Mouse (Mus musculus) intestine, embryonic 16.5 days (tissue): Measurements from ENCODE around the gene Sema4a. TPM values are rescaled to one million over a fixed set of nuclear protein-coding genes. Genes with fewer than 3 reads are reported as not detected.
A peak's percentile ranks its signal among the peaks of the same experiment; 100 is the strongest.

Experiments
- ATAC-seq: fragments of 200-750 bp; cut with Nextera tagmentation; 2 replicates; pipeline ENCODE4 v1.8.0; 2017; ENCODE audit warnings: moderate TSS enrichment, moderate library complexity
- H3K27ac ChIP-seq: fragments of 300-500 bp; sonication (generic); 2 replicates; pipeline ENCODE4 v1.5.1; 2014; ENCODE audit warnings: mild to moderate bottlenecking, low read length
- H3K27me3 ChIP-seq: fragments of 300-500 bp; sonication (generic); replicated peaks from 2 replicates; pipeline ENCODE4 v1.6.1; 2014; ENCODE audit warnings: low read length, control low read depth, mixed read lengths; ENCODE audit not compliant: control insufficient read depth, insufficient read depth
- H3K36me3 ChIP-seq: fragments of 300-500 bp; sonication (generic); 2 replicates; pipeline ENCODE4 v1.6.1; 2014; ENCODE audit warnings: low read length, control low read depth; ENCODE audit not compliant: control insufficient read depth, insufficient read depth
- H3K4me1 ChIP-seq: fragments of 300-500 bp; sonication (generic); 2 replicates; pipeline ENCODE4 v1.6.1; 2014; ENCODE audit warnings: low read length, control low read depth, mixed read lengths; ENCODE audit not compliant: control insufficient read depth, insufficient read depth
- H3K4me2 ChIP-seq: fragments of 300-500 bp; sonication (generic); 2 replicates; pipeline ENCODE4 v1.6.1; 2014; ENCODE audit warnings: low read depth, low read length, control low read depth
- H3K4me3 ChIP-seq: fragments of 300-500 bp; sonication (generic); 2 replicates; pipeline ENCODE4 v1.5.1; 2014; ENCODE audit warnings: mild to moderate bottlenecking, low read length
- H3K9ac ChIP-seq: fragments of 300-500 bp; sonication (generic); 2 replicates; pipeline ENCODE4 v1.6.1; 2014; ENCODE audit warnings: low read depth, low read length
- H3K9me3 ChIP-seq: fragments of 300-500 bp; sonication (generic); 2 replicates; pipeline ENCODE4 v1.6.1; 2016; ENCODE audit warnings: low read length, control low read depth; ENCODE audit not compliant: control insufficient read depth
- WGBS: fragments of 180-500 bp; shearing (Covaris S2); extraction: QIAGEN DNeasy Blood & Tissue Kit; methylation state at CpG from one replicate; pipeline ENCODE4 v1.1.7; 2014; 5-methylcytosine and 5-hydroxymethylcytosine counted together
- polyA plus RNA-seq: library from polyadenylated mRNA; unstranded; fragments of >200 nt; fragmentation: Nextera tagmentation; extraction: Ambion mirVana; gene quantifications from 2 replicates; pipeline ENCODE4 v1.2.1, GENCODE M21; 2015

Sema4a gene
- polyA plus RNA-seq, 1 experiment from 2014 or later, result 60.9 TPM

DNA sequence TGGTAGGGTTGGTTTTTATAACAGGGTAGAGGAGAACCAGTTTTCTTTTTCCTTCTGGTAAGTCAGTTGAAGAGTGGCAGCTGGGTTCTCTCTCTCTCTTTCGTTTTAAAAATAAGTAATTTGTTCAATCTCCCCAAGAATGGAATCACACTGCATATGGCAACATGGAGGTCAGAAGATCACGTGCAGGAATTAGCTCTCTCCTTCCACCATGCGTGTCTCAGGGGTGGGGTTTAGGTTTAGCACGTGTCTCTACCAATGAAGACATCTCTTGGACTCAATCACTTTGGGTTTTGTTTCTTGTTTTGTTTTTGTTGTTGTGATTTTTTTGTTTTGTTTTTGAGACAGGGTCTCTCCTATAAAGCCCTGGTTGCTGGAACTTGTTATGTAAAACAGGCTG is 18.8 kb upstream of the Sema4a start:
- Histone ChIP-seq H3K9me3 (no peaks in the 10 kb centered on the region), H3K27me3 (peaks cover 7% of the 10 kb centered on the region; the same call in 1 of the 2 replicates), H3K36me3 (peaks cover 9% of the 10 kb centered on the region; the same call in 1 of the 2 replicates), H3K4me3 (no peak overlapping the region), H3K4me1 (no peaks in the 10 kb centered on the region), H3K27ac (no peak overlapping the region), H3K9ac (no peak overlapping the region), H3K4me2 (no peak overlapping the region)
- ATAC-seq, result no peak
- WGBS, result 85% methylated on average over 4 of the region's 4 CpGs

DNA sequence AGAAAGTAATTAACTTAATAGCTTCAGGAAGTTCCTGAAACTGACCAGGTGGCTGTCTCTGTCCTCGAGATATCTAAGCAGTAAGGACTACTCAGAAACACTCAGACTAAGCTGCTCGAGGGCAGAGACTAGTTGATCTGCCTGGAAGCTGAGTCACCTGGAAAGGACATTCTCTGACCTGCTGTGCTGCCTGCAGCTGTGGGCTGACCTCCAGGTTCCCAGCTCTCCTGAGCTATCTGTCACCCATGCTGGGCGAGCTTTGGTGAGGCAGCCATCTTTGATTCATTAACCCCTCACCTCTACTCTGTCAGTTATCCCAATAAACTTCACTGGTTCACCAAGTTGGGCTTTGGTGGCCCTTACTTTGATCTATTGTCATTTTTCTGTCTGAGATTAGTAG is 18.2 kb upstream of the Sema4a start:
- H3K4me3 ChIP-seq, result no peak overlapping the region
- no peaks in the 10 kb centered on the region for H3K4me1 ChIP-seq
- WGBS, result 48% methylated on average over 3 of the region's 3 CpGs
- no peak overlapping the region for H3K4me2 ChIP-seq
- no peak for ATAC-seq
- no peaks in the 10 kb centered on the region for H3K9me3 ChIP-seq
- no peak overlapping the region for H3K9ac ChIP-seq
- 0 out of 2 replicates have a peak, but pooled peaks cover 9% of the 10 kb centered on the region for H3K36me3 ChIP-seq
- no peak overlapping the region for H3K27ac ChIP-seq
- peaks cover 3% of the 10 kb centered on the region; the same call in 1 of the 2 replicates for H3K27me3 ChIP-seq

DNA sequence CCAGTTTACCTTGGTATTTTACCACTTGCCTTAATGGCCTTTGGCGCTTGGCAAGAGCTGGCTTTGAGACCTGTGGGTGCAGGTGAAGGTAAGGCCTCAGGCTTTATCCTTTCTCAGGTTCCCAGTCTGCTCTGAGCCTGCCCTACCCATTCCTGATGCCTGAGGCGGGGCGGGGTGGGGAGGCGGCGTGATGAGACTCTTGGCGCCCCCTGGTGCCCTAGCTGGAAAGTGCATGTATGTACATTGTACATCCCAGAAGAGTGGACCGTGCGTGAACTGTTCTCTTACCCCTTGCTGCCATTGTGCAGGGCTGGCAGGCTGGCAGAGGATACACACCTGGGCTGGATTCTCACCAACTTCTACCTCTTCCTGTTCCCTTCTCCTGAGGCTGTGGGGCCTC is 16.8 kb upstream of the Sema4a start:
- no peak overlapping the region for H3K27ac ChIP-seq
- no peak overlapping the region for H3K4me2 ChIP-seq
- peak; percentile 83 for ATAC-seq
- no peaks in the 10 kb centered on the region for H3K27me3 ChIP-seq
- 1% methylated on average over 8 of the region's 8 CpGs for WGBS
- H3K4me1 ChIP-seq, result no peaks in the 10 kb centered on the region
- no peak overlapping the region for H3K4me3 ChIP-seq
- H3K9me3 ChIP-seq, result no peaks in the 10 kb centered on the region
- H3K36me3 ChIP-seq, result no peaks in the 10 kb centered on the region
- no peak overlapping the region for H3K9ac ChIP-seq

DNA sequence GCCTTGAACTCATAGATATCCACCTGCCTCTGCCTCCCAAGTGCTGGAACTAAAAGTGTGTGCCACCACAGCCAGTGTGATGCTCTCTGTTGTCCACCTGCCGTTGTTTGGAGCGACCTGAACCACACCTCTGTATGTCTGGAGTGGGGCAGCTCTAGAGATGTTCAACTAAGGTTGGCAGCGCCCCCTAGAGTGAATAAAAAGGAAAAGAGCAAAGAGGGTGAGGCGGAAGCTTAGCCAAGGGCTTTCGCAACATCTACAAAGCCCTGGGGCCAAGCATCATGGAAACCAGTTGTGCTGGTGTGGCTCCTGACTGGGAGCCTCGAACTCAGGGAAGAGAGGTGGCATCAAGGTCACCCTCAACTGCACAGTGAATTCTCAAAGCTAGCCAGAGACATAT is 15.4 kb upstream of the Sema4a start:
- H3K36me3 ChIP-seq, result no peaks in the 10 kb centered on the region
- 69% methylated on average over 6 of the region's 6 CpGs for whole genome bisulfite sequencing
- H3K27ac ChIP-seq, result no peak overlapping the region
- no peaks in the 10 kb centered on the region for H3K27me3 ChIP-seq
- H3K4me1 ChIP-seq, result no peaks in the 10 kb centered on the region
- H3K4me2 ChIP-seq, result no peak overlapping the region
- no peak for ATAC-seq
- no peak overlapping the region for H3K4me3 ChIP-seq
- H3K9me3 ChIP-seq, result no peaks in the 10 kb centered on the region
- H3K9ac ChIP-seq, result no peak overlapping the region

DNA sequence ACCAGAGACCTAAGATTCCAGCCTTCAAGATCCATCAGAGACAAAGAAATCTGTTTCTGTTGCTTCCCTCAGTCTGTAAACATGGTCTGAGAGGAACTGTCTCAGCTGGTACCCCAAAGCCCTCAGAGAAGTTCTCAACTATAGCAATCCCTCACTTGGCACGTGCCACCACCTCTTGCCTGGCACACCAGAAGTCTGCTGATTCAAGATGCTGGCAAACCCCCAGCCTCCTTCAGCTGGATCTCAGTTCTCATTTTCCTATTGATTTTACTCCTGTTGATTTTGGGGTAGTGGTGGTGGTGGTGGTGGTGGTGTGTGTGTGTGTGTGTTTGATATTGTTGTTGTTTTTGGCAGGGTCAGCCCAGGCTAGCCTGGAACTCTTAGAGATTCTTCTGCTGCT is 12.6 kb upstream of the Sema4a start:
- H3K36me3 ChIP-seq, result no peaks in the 10 kb centered on the region
- H3K27me3 ChIP-seq, result no peaks in the 10 kb centered on the region
- no peak for ATAC-seq
- H3K4me3 ChIP-seq, result no peak overlapping the region
- no peak overlapping the region for H3K9ac ChIP-seq
- 90% methylated on average over 1 of the region's 1 CpGs for WGBS
- H3K4me2 ChIP-seq, result no peak overlapping the region
- H3K4me1 ChIP-seq, result peaks cover 7% of the 10 kb centered on the region; the same call in 1 of the 2 replicates
- no peak overlapping the region for H3K27ac ChIP-seq
- no peaks in the 10 kb centered on the region for H3K9me3 ChIP-seq

DNA sequence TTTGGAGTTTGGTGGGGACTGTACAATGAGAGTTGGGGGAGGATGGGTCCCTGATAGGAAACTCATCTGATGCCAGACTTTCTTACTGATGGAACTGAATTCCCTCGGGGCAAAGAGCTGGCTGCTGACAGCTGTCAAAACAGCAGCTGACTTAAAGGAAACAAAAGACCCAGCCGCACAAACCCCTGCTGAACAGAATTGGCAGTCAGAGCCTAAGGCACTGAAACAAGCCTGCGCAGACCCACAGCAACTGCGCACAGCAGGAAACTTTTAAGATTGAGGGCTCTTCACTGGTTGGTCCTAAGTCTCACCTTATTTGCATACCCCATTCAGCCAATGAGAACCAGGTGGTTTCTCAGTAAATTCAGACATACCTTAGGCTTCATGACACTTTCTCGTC is 12.0 kb upstream of the Sema4a start:
- no peak overlapping the region for H3K4me3 ChIP-seq
- peaks cover 7% of the 10 kb centered on the region; the same call in 1 of the 2 replicates for H3K4me1 ChIP-seq
- WGBS, result 49% methylated on average over 5 of the region's 5 CpGs
- H3K9ac ChIP-seq, result no peak overlapping the region
- H3K9me3 ChIP-seq, result no peaks in the 10 kb centered on the region
- no peaks in the 10 kb centered on the region for H3K36me3 ChIP-seq
- H3K27me3 ChIP-seq, result no peaks in the 10 kb centered on the region
- no peak for ATAC-seq
- H3K27ac ChIP-seq, result no peak overlapping the region
- no peak overlapping the region for H3K4me2 ChIP-seq

DNA sequence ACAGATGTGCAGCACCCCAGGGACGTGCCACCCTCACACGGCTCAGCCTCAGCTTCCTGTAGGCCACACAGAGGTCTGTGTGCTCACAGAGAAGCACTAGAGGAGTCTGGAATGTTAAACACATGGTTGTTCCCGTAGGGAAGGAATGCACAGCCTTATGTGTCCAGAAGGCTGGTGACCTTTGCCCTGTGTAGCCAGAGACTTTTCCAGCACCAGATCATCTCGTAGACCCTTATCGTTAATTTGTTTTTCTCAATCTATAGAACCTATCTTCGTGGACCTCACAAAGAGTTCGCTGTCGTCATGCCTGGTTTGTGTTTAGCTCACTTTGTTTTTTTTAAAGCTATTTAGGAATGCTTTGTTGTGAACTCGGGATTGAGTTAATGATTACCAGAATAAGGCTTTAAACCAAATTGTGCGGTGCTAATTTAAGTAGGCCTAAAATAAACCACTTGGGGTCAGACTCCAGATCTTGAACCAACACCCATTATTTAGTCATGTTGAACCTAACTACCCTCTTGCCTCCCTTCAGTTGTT is 10.0 kb upstream of the Sema4a start:
- peak; percentile 82 for ATAC-seq
- peaks cover 7% of the 10 kb centered on the region; the same call in 1 of the 2 replicates for H3K4me1 ChIP-seq
- 26% methylated on average over 10 of the region's 10 CpGs for WGBS
- H3K4me2 ChIP-seq, result no peak overlapping the region
- H3K9ac ChIP-seq, result 0 out of 2 replicates have a peak overlapping the region, but pooled peaks have one; percentile 21
- no peaks in the 10 kb centered on the region for H3K36me3 ChIP-seq
- H3K27me3 ChIP-seq, result no peaks in the 10 kb centered on the region
- H3K9me3 ChIP-seq, result no peaks in the 10 kb centered on the region
- peak overlapping the region; percentile 52; the same call in 1 of the 2 replicates for H3K27ac ChIP-seq
- H3K4me3 ChIP-seq, result no peak overlapping the region

DNA sequence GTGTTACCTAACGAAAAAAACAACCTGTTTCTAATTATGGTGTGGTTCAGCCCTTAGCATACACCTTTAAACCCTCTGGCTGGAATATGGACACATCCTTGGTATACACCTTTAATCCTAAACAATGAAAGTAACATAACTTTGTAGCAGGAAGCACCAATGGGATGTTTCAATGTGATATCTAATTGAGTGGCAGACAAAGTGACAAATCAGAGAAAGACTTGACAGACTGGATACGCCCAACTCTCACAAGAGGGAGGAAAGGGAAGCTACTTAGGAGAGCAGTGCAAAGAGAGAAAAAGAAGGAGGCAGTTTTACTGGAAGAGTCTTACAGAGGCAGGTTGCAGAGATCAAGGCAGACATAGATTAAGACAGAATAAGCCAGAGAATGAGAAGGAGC is 8.5 kb upstream of the Sema4a start:
- no peak for ATAC-seq
- no peak overlapping the region for H3K9ac ChIP-seq
- 86% methylated on average over 2 of the region's 2 CpGs for WGBS
- H3K9me3 ChIP-seq, result no peaks in the 10 kb centered on the region
- no peak overlapping the region for H3K4me3 ChIP-seq
- peaks cover 7% of the 10 kb centered on the region; the same call in 1 of the 2 replicates for H3K4me1 ChIP-seq
- no peak overlapping the region for H3K27ac ChIP-seq
- H3K27me3 ChIP-seq, result no peaks in the 10 kb centered on the region
- H3K36me3 ChIP-seq, result no peaks in the 10 kb centered on the region
- H3K4me2 ChIP-seq, result no peak overlapping the region

DNA sequence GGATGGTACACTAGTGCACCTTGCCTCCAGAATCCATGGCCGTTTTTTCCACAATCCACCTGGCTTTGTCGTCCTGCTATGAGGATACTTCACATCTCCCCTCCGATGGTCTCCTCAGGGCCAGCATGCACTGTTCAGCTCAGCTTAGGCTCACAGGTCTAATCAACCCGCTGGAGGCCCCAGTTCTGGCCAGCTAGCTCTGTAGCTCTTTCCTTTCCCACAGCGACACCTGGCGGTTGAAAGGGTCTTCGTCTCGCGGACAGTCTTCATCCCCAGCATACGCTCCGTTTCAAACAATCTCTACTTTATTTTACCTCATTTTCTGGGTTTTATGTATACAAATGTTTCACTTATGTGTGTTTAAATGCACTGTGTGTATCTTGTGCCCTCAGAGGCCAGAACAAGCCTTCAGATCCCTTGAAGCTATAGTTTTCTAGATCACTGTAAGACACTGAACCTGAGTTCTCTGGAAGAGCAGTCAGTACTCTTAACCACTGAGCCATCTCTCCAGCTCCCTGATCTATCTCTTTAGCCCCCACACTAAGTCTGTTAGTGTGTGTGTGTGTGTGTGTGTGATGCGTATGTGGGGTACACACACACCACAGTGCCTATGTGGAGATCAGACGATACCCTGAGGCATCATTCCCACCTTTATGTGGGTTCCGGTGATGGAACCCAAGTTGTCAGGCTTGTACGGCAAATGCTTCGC is 6.3 kb upstream of the Sema4a start:
- WGBS, result 27% methylated on average over 16 of the region's 16 CpGs
- H3K9me3 ChIP-seq, result no peaks in the 10 kb centered on the region
- peaks cover 7% of the 10 kb centered on the region; the same call in 1 of the 2 replicates for H3K4me1 ChIP-seq
- H3K4me3 ChIP-seq, result no peak overlapping the region
- no peaks in the 10 kb centered on the region for H3K27me3 ChIP-seq
- no peak overlapping the region for H3K27ac ChIP-seq
- no peaks in the 10 kb centered on the region for H3K36me3 ChIP-seq
- no peak overlapping the region for H3K4me2 ChIP-seq
- ATAC-seq, result peak; percentile 84
- H3K9ac ChIP-seq, result no peak overlapping the region
